Mouse (Mus musculus): ENCODE results near the gene Kif7. TPM values are rescaled to one million over a fixed set of nuclear protein-coding genes. Genes with fewer than 3 reads are reported as not detected.

Gene Kif7
- under 1 TPM; 0.59 to 0.91 TPM for total RNA-seq (2021)
- long read RNA-seq, experiment 1, partial matches to known transcripts = 0 of 1 reads
- long read RNA-seq, experiment 1, other reads (novel, unspliced or antisense) = 1 of 1 reads
- long read RNA-seq, experiment 2, partial matches to known transcripts = 1 of 1 reads
- long read RNA-seq, experiment 2, other reads (novel, unspliced or antisense) = 0 of 1 reads

DNA sequence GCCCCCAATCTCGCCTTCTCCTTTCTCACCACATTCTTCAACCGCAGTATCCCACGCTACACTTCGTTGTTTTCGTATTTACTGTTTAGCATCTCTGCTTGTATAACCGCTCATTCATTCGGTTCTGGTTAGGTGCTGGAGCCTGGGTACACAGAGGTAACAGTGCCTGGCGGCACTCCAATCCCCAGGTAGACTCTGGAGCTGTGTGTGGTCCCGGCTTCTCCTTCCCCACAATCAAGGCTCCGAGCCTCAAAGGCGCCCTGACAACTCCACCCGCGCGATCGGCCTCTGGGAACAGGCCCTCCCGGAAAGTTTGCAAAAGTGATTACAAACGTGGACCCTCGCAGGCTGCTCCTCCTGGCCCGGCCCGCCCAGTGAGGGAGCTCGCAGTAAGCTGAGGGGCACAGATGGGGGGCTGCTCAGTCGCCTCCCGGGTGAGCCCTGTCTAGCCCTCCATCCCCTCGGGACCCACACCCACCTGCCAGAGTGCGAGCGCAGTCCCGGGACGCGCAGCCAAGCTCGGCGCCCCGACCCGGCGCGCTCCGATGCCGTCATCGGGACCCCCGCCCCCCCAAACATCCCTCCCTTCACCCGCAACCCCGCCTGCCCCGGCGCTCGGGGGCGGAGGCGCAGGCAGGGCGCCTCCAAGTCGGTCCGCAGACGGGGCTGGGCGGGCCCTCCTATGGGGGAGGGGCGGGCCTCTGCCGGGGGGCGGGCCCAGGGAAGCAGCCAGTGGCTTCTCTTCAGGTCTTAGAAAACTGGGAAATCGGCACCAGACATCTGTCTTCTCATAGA lies at the start of gene Kif7:
Gene Kif7 (minus strand): TSS at position 534 of the 795 bp plus-strand sequence.
- DNase-seq = peak; percentile 88

DNA sequence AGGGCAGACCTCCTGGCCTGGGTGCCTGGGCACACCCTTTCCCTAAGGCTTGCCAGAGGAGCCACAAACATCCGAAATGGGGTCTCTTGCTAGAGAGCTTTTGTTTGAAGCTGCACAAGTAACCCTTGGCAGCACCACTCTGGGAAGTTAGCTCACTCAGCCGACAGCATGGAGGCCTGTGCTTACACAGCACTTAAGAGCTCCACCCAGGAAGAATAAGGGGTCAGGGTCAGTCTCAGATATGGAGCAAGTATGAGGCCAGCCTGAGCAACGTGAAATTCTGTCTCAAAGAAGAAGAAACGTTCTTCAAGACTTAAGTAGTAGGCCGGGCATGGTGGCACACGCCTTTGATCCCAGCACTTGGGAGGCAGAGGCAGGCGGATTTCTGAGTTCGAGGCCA lies 46.6 kb upstream of the Kif7 start:
- no peak for DNase-seq

DNA sequence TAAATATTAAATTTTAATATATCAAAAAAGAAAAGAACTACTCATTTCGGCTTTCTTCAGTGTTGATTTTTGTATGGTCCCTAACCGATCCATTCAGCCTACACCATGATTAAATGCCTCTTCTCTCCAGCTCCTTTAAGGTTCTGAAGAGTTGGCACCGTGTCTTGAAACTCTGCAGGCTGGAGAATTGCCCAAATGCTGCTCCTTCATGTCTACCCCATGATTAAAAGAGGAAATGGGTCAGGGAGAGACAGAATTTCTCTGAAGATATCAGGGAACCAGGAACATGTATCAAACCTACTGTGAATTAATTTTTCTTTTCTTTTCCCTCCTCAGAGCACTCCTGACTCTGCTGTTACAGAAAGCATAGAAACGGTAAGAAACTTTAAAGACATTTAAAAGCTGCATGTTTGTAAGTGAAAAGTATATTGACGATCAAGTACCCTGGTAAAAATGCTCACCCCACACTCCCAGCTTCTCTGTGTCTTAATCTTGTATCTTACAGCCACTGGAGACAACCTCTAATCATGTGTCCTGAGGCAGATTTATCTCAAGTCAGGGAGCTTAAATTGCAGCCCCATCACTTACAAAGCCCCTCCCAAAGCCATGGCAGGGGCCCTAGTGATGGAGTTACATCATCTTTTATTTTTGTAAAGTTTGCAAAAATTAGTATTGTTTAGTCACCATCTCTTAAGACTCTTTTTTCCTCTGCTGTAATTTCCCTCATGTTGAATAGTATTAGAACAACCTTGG lies 45.8 kb upstream of the Kif7 start:
- no peak for DNase-seq

DNA sequence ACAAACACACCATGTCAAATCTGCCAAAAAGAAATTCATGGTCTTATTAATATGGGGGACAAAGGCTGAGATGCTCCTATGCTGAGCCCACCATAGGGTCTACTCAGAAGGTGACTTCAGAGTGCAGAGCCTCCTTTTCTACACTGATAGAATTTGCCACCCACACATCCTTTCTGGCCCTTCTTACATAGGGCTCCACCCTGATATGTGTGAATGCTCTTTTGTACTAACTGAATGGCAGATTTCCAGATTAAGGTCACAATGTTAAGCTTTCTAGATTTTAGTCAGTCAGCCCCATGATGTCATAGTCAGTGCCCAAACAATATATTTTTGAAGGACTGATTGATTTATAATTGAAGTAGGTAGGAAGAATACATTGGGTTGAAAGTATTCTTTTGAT lies 44.2 kb upstream of the Kif7 start:
- DNase-seq = no peak

DNA sequence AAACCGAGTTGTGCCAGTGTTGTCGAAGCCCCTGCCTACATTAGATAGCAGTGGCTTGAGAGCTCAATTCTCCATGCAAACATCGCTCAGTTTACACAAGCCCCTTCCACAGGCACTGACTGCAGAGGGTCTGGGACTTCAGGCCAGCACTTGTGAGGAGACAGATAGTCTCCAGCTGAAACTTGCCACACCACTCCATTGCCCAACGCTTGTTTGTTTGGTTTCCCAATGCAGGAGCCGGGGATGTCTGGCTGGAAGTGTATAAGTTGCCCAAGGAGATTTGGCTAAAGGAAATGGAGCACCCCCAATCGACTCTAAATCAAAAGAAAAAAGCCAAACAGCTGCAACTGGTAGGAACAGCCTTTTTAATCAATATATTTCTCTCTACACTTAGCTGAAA lies 42.7 kb upstream of the Kif7 start:
- DNase-seq = no peak

DNA sequence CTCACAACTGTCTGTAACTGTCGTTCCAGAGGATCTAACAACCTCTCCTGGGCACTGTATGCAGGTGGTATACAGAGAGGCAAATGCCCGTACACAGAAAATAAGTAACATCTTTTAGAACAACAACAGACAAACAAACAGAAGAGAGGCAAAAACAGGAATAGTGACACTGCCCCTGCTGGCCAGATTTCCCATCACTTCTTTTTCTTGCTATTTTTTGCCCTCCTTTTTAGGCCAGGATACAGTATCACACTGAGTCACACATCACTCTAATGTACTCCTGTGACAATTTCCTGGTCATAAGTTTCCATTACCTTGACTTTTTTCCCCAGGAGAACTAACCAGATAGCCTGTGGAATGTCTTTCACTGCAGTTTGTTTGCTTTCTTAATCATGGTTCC lies 40.8 kb upstream of the Kif7 start:
- no peak for DNase-seq

DNA sequence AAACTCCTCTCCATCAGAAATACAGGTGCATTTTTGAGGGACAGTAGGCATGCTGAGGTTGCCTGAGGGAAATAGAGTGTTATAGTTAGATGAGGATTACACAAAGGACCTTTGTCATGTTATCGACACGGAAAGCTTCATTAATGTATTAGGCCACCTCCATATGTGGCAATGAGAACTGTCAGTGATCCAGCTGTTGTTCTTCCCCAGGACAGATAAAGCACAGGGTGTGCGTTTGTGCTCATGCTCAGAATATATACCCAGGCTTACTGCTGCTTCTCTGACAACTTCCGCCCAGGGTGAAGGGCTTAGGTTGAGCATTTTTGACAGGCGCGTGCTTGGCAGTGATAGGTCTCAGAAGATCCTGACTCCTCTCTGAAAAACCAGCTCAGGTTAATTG lies 34.0 kb upstream of the Kif7 start:
- DNase-seq = no peak

DNA sequence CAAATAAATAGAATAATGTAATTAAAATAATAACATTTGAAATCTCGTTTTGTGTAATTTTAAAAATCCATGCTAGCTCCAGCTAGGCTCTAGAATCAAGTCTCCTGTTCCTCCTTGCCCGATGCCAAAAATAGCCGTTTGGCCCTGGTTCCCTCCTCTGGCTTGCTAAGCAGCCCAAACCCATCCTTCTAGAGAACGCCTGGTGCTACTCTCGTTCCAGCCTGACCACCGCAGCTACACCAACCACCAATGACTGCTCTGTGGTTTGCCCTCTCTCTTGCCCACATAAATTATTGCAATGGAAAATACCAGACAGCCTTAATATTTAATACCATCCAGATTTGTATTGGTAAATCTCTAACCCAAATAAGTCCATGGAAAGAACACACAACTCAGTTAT lies 32.1 kb upstream of the Kif7 start:
- no peak for DNase-seq

DNA sequence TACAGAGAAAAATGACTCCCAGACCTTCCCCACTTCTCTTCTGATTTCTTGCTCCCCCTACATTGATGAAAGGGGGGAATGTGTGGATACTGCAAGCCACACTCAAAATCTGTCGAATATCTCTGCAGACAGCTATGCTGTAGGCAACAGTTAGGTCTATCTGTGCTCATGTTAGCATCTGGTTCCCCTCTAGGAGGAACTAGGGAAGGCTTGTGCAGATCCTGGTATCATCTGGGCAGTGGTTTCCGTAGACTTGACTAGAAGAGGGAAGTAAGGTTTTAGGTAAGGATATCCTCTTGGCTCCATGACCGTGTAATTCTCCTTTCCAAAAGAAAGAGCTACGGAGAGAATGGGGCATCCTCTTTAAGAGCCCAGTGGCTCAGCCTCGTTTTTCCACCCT lies 29.1 kb upstream of the Kif7 start:
- DNase-seq = no peak

DNA sequence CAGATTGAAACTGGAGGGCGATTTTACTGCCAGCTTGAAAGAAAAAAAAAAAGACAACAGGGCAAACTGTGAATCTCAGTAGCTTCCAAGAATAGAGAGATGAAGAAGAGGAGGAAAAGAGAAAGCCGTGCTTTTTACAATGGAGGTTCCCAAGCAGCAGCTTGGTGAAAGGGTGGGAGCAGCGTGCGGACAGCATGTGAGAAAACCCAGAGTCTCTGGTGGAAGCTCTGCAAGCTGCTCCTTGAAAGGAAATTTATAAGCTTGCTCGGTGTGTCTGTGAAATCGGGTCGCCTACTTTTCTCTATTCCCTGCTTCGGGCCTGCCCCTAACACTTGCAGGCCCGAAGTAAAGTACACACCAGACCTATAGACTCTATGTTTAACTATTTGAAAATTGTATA lies 28.5 kb upstream of the Kif7 start:
- DNase-seq = no peak

DNA sequence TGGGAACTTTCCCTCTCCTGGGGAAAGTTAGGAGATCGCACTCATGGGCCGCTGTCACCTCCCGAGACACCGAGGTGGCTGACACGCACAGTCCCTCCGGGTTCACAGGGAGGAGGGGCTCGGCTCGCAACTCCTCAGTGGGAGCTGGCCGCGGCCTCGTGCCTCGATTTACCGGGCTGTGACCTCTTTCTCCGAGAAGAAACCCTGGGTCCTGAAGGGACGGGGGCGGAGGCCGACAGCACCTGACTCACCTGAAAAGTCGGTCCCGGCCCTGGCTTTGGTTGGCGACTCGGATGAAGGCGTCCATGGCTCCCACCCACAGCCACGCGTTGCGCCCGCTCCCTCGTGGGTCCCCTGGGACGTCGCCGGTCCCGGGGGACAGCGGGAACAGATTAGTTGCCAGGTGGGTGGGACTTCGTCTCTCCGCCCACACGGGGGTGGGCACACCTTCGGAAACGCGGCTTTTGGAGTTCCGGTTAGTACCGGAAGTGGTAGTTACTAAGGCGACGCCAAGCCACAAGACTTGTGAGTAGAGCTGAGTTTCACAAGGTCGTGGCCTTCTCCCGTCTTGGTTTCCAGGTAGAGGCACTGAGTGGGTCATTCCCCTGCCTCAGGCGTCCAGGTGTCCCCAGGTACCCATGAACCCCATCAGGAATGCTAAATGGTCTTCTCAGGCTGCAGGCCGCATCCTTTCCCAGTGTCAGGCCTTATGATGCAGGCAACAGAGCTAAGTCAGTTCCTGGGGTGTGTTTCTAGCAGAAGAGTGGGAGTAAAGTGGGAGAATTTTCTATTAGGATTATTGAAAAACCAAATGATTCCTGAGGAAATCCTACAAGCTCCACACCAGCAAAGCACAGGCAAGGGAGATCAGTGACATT lies 27.4 kb upstream of the Kif7 start, which contains the start of the genes Pex11a and Wdr93:
Gene Pex11a (minus strand): TSS at position 473 of the 878 bp plus-strand sequence.
Gene Wdr93 (plus strand): TSS at position 505 of the 878 bp plus-strand sequence.
- DNase-seq = peak; percentile 65

DNA sequence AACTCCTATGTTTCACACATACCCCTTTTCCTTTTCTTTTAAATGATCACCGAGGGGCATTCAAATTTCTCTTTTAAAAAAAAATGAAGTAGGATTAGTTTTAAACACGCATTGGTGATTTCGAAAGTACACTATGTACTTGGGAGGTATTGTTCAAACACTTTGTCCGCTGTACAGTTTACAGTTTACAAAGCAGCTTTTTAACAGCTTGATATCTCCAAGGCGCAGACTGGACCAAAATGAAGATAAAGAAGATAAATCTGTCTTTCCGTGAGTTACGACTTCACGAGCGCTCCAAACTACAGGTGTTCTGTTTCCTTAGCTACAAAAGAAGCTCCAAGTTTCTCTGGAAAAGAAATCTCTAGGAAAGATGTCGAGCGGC lies 26.7 kb upstream of the Kif7 start:
- no peak for DNase-seq

DNA sequence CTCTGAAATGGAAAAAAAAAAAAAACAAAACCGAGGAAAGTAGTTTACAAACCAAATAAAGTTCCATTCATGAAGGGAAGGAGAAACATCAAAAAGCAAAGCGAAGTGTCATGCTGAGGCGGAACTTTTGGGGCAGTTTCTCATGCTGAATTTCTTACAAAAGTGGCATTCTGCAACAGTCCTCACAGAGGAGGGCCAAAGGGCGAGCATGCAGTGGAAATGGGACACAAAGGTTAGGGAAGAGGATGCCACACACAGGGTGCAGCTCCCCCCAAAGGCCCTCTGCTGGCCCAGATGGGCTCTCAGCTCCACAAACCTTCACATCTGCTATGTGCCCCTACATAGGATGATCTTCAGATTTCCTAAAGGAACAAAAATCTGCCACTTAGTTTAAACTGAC lies 24.8 kb upstream of the Kif7 start:
- DNase-seq = no peak

DNA sequence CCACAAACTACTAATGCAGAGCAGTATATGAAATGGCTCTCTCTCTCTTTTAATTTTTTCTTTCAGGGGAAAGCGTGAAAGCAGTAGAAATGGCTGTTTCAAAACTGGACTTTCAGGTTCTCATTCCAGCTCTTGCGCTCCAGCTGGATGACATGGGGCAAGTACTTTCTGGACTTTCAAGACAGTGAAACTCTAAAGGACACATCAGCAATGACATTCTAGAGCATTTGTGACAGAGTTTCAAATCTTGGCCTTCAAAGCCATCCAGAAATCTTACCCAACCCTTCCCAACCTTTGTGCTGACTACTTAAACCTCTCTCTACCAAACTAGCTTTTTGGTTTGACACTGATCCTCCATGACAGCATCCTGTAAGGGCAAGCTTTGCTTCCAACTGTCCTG lies 23.4 kb upstream of the Kif7 start:
- DNase-seq = no peak

DNA sequence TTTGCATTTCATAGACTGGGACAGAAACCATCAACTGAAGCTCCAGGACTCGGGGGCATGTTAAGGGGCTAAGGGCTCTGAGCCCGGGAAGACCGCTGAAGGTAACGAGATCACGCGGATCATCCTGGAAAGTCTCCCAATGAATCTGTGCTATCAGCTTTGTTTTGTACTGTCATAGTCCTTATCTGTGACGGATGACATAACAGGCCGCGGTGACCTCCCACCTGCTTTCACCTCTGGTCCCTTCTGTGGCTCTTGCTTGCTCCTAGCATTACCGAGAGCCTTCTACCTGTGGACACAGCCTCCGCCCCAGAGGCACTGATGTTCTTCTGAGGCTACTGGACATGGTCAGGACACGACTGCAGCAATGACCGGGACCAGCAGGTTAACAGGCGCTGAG lies 21.0 kb upstream of the Kif7 start:
- DNase-seq = no peak

DNA sequence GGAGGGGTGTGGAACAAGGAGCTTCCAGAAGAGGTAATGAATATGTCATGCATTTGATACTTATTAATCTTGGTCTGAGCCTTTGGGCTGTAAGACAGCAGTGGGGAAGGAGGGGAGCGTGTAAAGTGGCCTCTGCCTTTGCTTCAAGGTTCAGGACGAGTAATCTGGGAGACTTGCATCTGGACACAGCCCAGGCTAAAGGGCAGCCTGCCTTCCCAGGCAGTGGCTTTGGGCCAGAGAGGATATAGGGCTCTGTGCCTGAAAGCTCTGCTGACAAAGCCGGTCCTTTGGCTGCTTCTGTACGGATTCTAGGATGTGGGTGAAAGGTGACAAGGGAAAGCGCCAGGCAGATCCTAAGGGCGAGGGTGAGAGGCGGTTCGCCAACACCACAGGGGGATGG lies 19.0 kb upstream of the Kif7 start:
- peak; percentile 66 for DNase-seq

DNA sequence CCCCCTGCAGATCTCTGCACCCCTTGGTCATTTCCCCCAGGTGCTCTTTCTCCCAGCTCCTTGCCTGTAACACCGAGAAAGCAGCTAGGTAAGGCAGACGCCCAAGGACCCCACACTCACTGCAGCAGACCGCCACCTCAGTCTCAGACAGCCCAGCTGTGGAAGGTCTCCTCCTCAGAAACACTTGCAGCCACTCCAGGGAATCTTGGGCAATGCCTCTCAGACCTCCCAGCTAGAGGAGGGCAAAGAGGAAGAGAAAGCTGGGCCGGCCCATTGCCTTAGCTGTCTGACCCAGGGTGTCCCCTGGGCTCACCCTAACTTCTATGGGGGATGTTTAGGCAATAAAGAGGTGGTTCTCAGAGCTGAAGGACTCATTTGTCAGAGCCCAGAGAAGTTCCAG lies 17.1 kb upstream of the Kif7 start, which contains the start of gene Plin1:
Gene Plin1 (minus strand): TSS at position 282 of the 400 bp plus-strand sequence.
- DNase-seq = no peak

DNA sequence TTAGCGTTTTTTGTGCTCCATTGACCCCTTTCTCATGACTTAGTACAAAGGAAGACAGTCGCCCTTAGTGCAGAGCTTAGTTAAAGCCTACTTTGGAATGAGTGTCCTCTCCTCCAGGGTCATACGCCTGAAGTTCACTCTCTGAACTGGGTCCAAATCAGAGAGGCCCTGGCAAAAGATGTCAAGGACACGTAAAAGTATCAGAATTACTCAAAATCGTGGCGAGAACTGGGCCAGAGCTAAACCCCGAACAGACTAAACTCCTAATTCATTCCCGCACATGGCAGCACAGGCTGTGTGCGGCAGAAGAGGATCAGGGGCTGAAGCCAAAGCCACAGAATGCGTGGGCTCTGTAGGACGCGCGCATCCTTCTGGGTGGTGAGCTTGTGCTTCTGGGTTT lies 15.9 kb upstream of the Kif7 start:
- no peak for DNase-seq

DNA sequence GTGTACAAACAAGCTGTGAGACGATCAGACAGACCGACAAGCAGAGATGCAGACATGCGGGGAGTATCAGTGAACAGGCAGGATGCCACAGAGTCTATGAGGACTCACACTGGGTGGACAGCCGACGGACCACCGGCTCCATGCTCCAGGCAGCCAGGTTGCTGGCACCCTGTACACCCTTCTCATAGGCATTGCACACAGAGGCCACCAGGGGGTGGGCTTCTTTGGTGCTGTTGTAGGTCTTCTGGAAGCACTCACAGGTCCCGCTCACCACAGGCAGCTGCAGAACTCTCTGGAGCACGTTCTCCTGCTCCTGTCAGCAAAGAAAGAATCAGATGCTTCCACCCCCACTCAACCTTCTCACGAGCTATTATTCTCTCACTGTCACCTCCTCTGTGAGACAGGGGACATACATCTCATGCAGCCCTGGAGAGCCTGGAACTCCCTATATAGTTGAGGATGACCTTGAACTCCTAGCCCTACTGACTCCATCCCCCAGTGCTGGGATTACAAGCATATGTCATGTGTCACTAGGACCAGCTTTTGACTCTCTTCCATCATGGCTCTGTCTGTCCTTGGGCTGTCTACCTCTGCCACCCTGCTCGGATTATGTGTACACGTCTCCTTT lies 14.3 kb upstream of the Kif7 start:
- no peak for DNase-seq

DNA sequence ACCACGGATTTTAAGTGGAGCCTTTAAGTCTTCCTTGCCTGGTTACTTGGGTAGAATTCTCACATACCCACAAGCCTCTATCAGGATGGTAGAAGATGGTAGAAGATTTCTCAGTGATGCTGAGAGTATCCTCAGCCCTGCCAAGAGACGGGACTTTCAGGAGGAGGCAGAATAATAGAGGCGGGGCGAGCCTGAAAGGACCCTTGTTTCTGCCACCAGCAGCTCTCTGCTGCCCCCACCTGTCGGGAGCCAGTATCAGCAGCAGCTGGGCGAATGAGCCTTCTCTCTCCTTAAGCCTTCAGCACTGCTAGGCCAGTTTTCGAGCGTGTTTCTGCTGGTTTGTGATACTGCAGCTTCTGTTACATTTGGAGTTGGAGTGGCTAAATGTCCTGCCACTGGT lies 13.6 kb upstream of the Kif7 start:
- DNase-seq = peak; percentile 51

DNA sequence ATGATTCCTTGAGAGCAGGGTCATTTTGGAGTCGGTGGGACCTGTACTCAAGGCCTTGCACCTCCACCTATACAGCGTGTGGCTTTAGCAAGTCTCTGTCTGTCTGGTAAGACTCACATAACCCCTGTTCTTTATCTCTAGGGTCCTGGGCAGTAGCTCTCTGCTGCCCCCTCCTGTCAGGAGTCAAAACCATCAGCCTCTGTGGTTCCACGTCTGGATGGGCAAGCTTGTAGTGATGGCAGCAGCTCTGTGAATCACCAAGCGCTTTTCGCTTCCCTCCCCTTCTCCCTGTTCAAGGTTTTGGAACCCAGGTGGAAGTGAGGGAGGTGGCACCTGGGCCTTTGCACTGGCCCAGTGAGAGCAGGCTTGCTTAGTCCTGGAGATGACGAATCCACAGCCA lies 12.7 kb upstream of the Kif7 start:
- peak; percentile 36 for DNase-seq

DNA sequence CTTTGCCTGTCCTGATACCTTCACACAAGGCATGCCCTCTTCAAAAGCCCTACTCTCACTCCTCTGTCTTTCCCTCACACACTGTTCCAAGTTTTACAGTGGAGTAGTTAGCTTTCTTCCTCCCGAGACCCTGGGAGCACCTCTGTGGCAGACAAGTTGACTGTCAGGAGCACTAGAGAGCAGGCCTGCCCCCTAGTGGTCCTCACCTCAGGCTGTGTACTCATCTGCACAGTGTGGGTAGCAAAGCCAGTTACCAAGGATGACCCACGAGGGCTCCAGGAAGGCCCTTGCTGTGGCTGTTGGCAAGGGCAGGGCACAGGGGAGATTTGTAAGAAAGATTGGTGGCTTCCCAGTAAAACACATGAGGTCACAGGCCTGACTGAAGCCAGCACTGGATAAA lies 11.6 kb upstream of the Kif7 start:
- DNase-seq = peak; percentile 34

All from gastrocnemius, postnatal 25 days (tissue).